Mouse (Mus musculus) liver, embryonic 12.5 days (tissue): ENCODE measurements around the gene Pgm2l1. TPM values are rescaled to one million over a fixed set of nuclear protein-coding genes. Genes with fewer than 3 reads are reported as not detected.

Source experiments
- ATAC-seq: fragments of 200-750 bp; cut with Nextera tagmentation; 2 replicates; pipeline ENCODE4 v1.8.0; 2017; ENCODE audit warnings: moderate number of reproducible peaks, mild to moderate bottlenecking, moderate library complexity
- H3K27ac ChIP-seq: fragments of 300-500 bp; sonication (generic); 2 replicates; pipeline ENCODE4 v1.5.1; 2016; ENCODE audit warnings: mild to moderate bottlenecking
- H3K27me3 ChIP-seq: fragments of 300-500 bp; sonication (generic); replicated peaks from 2 replicates; pipeline ENCODE4 v1.6.1; 2016; ENCODE audit warnings: mild to moderate bottlenecking, moderate library complexity
- H3K36me3 ChIP-seq: fragments of 300-500 bp; sonication (generic); 2 replicates; pipeline ENCODE4 v1.6.1; 2016; ENCODE audit warnings: mild to moderate bottlenecking, moderate library complexity
- H3K4me1 ChIP-seq: fragments of 300-500 bp; sonication (generic); 2 replicates; pipeline ENCODE4 v1.6.1; 2016
- H3K4me2 ChIP-seq: fragments of 300-500 bp; sonication (generic); 2 replicates; pipeline ENCODE4 v1.6.1; 2016; ENCODE audit warnings: mild to moderate bottlenecking, moderate library complexity
- H3K4me3 ChIP-seq: fragments of 300-500 bp; sonication (generic); 2 replicates; pipeline ENCODE4 v1.5.1; 2016; ENCODE audit warnings: mild to moderate bottlenecking, moderate library complexity
- H3K9ac ChIP-seq: fragments of 300-500 bp; sonication (generic); 2 replicates; pipeline ENCODE4 v1.6.1; 2016; ENCODE audit warnings: mild to moderate bottlenecking, moderate library complexity
- H3K9me3 ChIP-seq: fragments of 300-500 bp; sonication (generic); replicated peaks from 2 replicates; pipeline ENCODE4 v1.6.1; 2016; ENCODE audit warnings: mild to moderate bottlenecking, moderate library complexity
- WGBS: fragments of 180-500 bp; shearing (Covaris S2); methylation state at CpG from one replicate; pipeline ENCODE4 v1.1.7; 2016; ENCODE audit not compliant: insufficient replicate concordance; 5-methylcytosine and 5-hydroxymethylcytosine counted together
- polyA plus RNA-seq: library from polyadenylated mRNA; unstranded; fragments of >200 nt; fragmentation: Nextera tagmentation; extraction: Ambion mirVana; gene quantifications from 2 replicates; pipeline ENCODE4 v1.2.1, GENCODE M21; 2016

Pgm2l1 gene
- polyA plus RNA-seq, 1 experiment from 2014 or later, result 2.3 TPM

DNA sequence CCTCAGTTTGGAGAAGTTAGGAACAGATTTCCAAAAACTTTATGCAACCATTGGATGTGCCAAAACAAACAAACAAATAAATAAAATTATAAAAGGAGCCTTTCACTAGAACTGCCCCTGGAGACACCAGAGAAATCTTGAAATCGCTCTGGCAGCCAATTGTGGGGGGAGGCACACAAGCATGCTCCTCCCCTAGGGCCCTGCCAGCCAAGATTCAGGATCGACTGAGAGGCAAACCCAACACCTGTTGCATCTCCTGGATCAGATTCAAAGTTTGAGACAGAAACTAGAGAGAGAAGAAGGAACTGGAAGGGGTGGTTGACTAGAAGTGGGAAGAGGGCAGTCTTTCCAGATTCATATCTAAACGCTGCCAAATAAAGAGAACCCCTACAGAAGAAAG, 23.6 kb upstream of the Pgm2l1 start:
- no peaks in the 10 kb centered on the region; the same call in 1 of the 2 replicates for H3K27me3 ChIP-seq
- 0 out of 2 replicates have a peak, but pooled peaks cover 6% of the 10 kb centered on the region for H3K4me1 ChIP-seq
- no peak overlapping the region for H3K4me3 ChIP-seq
- no peak for ATAC-seq
- no peak overlapping the region for H3K9ac ChIP-seq
- H3K27ac ChIP-seq, result no peak overlapping the region
- H3K36me3 ChIP-seq, result no peaks in the 10 kb centered on the region
- no peak overlapping the region for H3K4me2 ChIP-seq
- H3K9me3 ChIP-seq, result no peaks in the 10 kb centered on the region
- WGBS, result 72% methylated on average over 3 of the region's 3 CpGs

DNA sequence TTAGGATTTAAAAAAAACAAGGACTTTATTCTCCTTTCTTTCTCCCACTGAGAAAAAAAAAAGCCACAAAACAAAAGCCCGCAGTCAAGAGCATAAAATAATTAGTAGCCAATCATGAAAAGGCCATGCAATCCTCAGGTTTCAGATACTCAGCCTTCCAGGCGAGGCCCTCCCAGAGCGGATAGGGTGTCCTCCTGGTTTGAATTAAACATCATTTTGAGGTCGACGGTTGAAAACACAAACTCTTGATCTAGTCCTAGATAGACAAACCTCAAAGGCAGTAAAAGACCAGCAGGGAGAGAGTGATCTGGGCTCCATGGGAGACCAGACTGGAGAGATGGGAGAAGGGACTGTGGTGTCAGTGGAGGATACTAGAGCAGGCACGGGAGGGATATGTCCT, 22.3 kb upstream of the Pgm2l1 start:
- no peaks in the 10 kb centered on the region; the same call in 1 of the 2 replicates for H3K27me3 ChIP-seq
- no peak for ATAC-seq
- H3K4me2 ChIP-seq, result no peak overlapping the region
- 66% methylated on average over 6 of the region's 6 CpGs for WGBS
- no peak overlapping the region for H3K4me3 ChIP-seq
- H3K36me3 ChIP-seq, result no peaks in the 10 kb centered on the region
- 0 out of 2 replicates have a peak, but pooled peaks cover 6% of the 10 kb centered on the region for H3K4me1 ChIP-seq
- H3K9ac ChIP-seq, result no peak overlapping the region
- H3K27ac ChIP-seq, result no peak overlapping the region
- H3K9me3 ChIP-seq, result no peaks in the 10 kb centered on the region

DNA sequence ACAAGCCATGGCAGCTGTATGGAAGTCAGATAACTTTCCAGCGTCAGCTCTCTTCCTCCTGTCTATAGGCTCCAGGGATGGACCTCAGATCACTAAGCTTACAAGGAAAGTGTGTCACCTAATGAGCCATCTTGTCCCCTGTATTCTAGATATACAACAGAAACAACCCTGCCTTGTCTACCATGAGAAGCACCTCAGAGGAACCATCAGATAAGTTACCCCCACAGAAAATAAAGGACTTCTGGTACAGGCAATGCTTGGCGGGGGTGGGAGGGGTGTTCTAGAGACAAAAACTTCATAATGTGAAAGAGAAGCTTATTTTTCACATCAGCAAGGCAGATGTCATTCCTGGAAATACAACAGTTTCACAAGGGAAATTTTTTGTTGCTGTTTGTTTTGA, 21.1 kb upstream of the Pgm2l1 start:
- WGBS, result 70% methylated on average over 2 of the region's 2 CpGs
- Histone ChIP-seq H3K4me2 (no peak overlapping the region), H3K27me3 (no peaks in the 10 kb centered on the region; the same call in 1 of the 2 replicates)

GRCm38 (mm10) chr7:100207886-100208285, 19.3 kb upstream of the Pgm2l1 start:
- Histone ChIP-seq H3K36me3 (no peaks in the 10 kb centered on the region), H3K9me3 (no peaks in the 10 kb centered on the region), H3K9ac (no peak overlapping the region), H3K4me3 (no peak overlapping the region), H3K27me3 (peaks cover 6% of the 10 kb centered on the region; the same call in 1 of the 2 replicates), H3K4me2 (no peak overlapping the region), H3K27ac (no peak overlapping the region), H3K4me1 (0 out of 2 replicates have a peak, but pooled peaks cover 6% of the 10 kb centered on the region)
- ATAC-seq, result no peak

More for the DNA sequence above, 21.1 kb upstream of the Pgm2l1 start:
- Histone ChIP-seq H3K4me1 (0 out of 2 replicates have a peak, but pooled peaks cover 6% of the 10 kb centered on the region), H3K4me3 (no peak overlapping the region), H3K36me3 (no peaks in the 10 kb centered on the region), H3K27ac (no peak overlapping the region), H3K9me3 (no peaks in the 10 kb centered on the region), H3K9ac (no peak overlapping the region)
- no peak for ATAC-seq

DNA sequence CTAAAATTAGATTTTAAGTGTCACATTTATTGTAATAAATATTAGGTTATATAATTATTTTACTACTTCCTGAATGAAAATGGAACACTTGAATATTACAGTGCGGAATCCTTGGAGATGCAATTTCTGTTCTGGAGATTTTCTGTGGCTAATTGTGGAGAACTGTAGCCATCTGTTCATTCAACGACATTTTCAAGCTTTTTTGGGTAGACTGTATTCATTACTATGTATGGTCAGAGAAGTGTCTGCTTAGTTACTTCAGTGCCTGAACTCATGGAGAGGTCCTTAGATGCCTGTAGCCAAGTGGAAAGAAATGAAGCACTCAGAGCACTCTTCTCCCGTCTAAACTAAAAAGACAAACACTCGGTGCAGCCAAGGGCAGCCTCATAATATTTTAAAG, 12.9 kb upstream of the Pgm2l1 start:
- no peaks in the 10 kb centered on the region for H3K4me1 ChIP-seq
- 72% methylated on average over 4 of the region's 4 CpGs for WGBS
- no peak for ATAC-seq
- H3K9ac ChIP-seq, result no peak overlapping the region
- no peak overlapping the region for H3K4me3 ChIP-seq
- peaks cover 15% of the 10 kb centered on the region; the same call in 1 of the 2 replicates for H3K27me3 ChIP-seq
- H3K27ac ChIP-seq, result no peak overlapping the region
- no peaks in the 10 kb centered on the region for H3K9me3 ChIP-seq
- no peak overlapping the region for H3K4me2 ChIP-seq
- H3K36me3 ChIP-seq, result no peaks in the 10 kb centered on the region

DNA sequence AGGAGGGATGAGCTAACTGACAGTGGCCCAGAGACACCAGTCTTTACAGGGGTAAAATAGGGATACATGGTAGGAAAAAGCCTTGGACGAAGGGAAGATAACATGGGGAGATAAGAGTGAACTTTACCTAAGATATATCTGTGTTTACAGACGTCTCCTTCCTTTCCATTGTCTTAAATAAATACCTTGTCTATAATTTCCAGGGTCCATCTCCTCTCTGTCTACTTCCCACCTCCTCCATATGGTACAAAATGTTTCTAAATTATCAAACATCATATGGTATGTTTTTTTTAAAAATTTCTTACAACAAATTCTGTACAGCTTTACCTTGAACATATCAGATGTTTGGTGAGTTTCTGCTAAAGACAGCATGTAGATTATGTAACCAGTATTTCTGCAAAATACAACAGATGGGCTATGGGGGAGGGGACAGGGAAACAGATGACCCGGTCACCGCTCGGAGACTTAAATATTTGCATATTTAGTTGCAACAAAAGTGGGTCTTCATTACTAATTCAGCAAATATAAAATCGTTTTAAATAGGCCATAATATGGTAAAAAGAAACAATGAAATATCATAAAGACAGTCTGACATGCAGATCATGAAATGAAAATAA, 12.0 kb upstream of the Pgm2l1 start:
- H3K4me1 ChIP-seq, result no peaks in the 10 kb centered on the region
- no peak overlapping the region for H3K27ac ChIP-seq
- 63% methylated on average over 6 of the region's 6 CpGs for WGBS
- ATAC-seq, result no peak
- H3K27me3 ChIP-seq, result peaks cover 15% of the 10 kb centered on the region; the same call in 1 of the 2 replicates
- no peak overlapping the region for H3K4me2 ChIP-seq
- no peaks in the 10 kb centered on the region for H3K9me3 ChIP-seq
- no peaks in the 10 kb centered on the region for H3K36me3 ChIP-seq
- no peak overlapping the region for H3K4me3 ChIP-seq
- no peak overlapping the region for H3K9ac ChIP-seq

- 63% methylated on average over 10 of the region's 10 CpGs for WGBS
Measured at GRCm38 (mm10) chr7:100215976-100216375, 11.2 kb upstream of the Pgm2l1 start.

DNA sequence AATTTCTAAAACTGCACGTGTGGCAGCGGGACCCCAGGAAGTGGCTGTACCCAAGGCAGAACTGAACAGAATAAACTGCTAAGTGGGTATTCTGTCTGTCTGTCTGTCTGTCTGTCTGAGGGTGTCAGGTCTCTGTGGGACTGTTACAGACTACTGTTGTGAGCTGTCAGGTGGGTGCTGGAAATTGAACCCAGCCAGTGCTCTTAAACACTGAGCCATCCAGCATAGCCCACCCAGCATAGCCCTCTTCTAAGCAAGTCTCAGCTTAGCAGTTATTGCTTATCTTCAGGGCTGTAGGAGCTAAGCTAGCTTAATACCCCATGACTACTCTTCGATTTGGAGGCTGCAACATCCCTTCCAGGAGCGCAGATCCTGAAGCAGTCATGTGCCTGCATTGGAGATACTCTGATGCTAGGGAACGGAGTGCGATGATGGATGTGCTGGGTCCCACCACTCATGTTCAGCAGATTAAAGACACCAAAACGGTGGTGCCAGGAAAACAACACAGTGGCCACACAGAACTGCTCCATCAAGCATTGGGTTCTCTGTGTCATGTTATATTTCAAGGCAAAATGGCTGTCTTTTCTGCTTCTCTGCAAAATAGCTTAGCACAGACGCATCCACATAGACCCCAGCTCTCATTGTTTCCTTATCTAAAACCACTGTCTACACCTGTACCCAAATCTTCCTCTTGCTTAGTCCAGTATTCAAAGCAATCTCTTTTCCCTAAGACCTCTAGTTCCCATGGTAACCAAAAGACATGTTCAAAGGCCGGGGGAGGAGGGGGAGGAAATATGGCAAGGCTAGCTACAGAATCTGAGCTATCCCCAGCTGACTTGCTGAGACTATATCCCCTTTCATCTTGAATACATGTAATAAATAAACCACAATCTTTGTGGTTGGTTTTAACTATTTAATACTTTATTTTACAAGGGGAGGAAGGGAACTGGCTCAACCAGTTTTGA, 10.3 kb upstream of the Pgm2l1 start:
- Histone ChIP-seq H3K36me3 (no peaks in the 10 kb centered on the region), H3K9me3 (no peaks in the 10 kb centered on the region), H3K27me3 (peaks cover 15% of the 10 kb centered on the region; the same call in 1 of the 2 replicates), H3K4me1 (no peaks in the 10 kb centered on the region), H3K9ac (no peak overlapping the region), H3K27ac (no peak overlapping the region), H3K4me3 (no peak overlapping the region), H3K4me2 (no peak overlapping the region)
- WGBS, result 62% methylated on average over 9 of the region's 9 CpGs
- no peak for ATAC-seq

More at GRCm38 (mm10) chr7:100215976-100216375, 11.2 kb upstream of the Pgm2l1 start:
- Histone ChIP-seq H3K27ac (no peak overlapping the region), H3K4me2 (no peak overlapping the region), H3K4me1 (no peaks in the 10 kb centered on the region), H3K36me3 (no peaks in the 10 kb centered on the region), H3K4me3 (no peak overlapping the region), H3K9ac (no peak overlapping the region), H3K9me3 (no peaks in the 10 kb centered on the region), H3K27me3 (peaks cover 15% of the 10 kb centered on the region; the same call in 1 of the 2 replicates)
- ATAC-seq, result no peak

GRCm38 (mm10) chr7:100227896-100228525, 817 bp downstream of the Pgm2l1 start:
- Histone ChIP-seq H3K27me3 (no peaks in the 10 kb centered on the region), H3K36me3 (no peaks in the 10 kb centered on the region), H3K4me2 (peak overlapping the region; percentile 99), H3K27ac (peak overlapping the region; percentile 96), H3K9ac (peak overlapping the region; percentile 89), H3K4me3 (peak overlapping the region; percentile 82), H3K9me3 (no peaks in the 10 kb centered on the region), H3K4me1 (peaks cover 24% of the 10 kb centered on the region)
- ATAC-seq, result peak; percentile 50
- 2% methylated on average over 23 of the region's 23 CpGs for WGBS

DNA sequence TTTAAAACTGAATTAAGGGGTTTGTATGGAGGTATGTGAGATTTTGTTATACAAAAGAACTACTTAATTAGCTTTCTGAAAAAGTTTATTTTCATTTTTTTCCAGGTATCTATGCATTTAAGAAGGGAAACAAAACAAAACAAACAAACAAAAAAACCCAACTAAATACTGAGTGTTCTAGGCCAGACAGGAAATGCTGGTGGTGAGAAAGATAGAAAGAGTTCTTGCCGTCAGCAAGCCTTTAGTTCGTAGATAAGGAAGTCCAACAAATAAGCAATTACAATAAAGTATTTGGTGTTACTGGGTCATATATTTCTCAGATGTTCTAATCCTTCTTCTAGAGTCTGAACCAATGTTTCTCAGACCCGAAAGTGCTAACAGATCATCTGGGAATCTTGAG, 1.8 kb downstream of the Pgm2l1 start:
- Histone ChIP-seq H3K4me3 (peak overlapping the region; percentile 82), H3K4me1 (peaks cover 30% of the 10 kb centered on the region), H3K4me2 (peak overlapping the region; percentile 99), H3K9ac (peak overlapping the region; percentile 89; the same call in 1 of the 2 replicates), H3K27me3 (no peaks in the 10 kb centered on the region), H3K27ac (peak overlapping the region; percentile 96), H3K9me3 (no peaks in the 10 kb centered on the region), H3K36me3 (no peaks in the 10 kb centered on the region)
- no peak for ATAC-seq
- 23% methylated on average over 3 of the region's 3 CpGs for WGBS

DNA sequence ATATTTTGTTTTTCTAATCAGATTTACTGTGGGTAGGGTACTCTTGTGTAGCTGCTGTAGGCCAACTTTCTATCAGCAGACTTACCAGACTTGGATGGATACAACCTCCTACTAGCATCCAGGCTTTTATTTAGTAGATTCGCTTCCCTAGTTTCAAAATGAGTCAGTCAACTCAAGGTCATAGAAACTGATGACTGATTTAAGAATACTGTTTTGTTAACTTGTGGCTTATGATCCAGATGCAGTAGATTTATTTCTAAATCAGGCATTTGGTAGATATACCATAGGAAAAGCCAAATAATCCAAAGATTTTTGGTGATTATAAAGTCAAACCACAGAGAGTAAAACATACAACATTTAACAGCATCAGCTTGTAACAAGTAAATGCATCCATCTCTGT, 3.5 kb downstream of the Pgm2l1 start:
- Histone ChIP-seq H3K4me2 (no peak overlapping the region), H3K4me3 (no peak overlapping the region), H3K9me3 (no peaks in the 10 kb centered on the region), H3K4me1 (peaks cover 37% of the 10 kb centered on the region), H3K9ac (no peak overlapping the region), H3K27me3 (no peaks in the 10 kb centered on the region), H3K36me3 (no peaks in the 10 kb centered on the region), H3K27ac (no peak overlapping the region)
- ATAC-seq, result no peak
- WGBS, result 74% methylated on average over 1 of the region's 1 CpGs

DNA sequence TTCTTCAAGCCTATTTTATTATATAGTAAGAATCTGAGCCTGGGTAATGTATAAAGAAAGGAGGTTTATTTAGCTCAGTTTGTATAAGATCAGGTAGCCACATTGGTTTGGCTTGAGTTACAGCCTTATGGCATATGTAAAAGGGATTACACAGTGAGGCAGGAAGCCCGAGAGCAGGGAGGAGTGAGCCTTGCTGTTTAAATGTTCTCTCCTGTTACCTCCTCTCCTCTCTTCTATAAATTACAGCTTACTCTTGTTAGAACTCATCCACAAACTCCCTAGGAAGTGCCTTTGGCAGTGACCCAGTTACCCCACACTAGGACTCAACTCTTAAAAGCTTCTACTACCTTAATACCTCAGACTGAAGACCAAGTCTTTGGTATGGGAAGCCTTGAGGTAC, 4.5 kb downstream of the Pgm2l1 start:
- Histone ChIP-seq H3K4me1 (peaks cover 33% of the 10 kb centered on the region), H3K9me3 (no peaks in the 10 kb centered on the region), H3K4me3 (no peak overlapping the region), H3K9ac (no peak overlapping the region), H3K4me2 (no peak overlapping the region), H3K36me3 (no peaks in the 10 kb centered on the region), H3K27me3 (no peaks in the 10 kb centered on the region), H3K27ac (no peak overlapping the region)
- 76% methylated on average over 1 of the region's 1 CpGs for WGBS
- ATAC-seq, result no peak
